Mouse (Mus musculus): ENCODE results near the gene Gm49321. TPM values are rescaled to one million over a fixed set of nuclear protein-coding genes. Genes with fewer than 3 reads are reported as not detected.

Gene Gm49321
- polyA plus RNA-seq, 1 experiment from 2014 or later: 26.7 TPM

Other genes with a start within 250 kb of the Gm49321 start
- 83.0 and 84.4 TPM in 2 replicates for gene Hif1a, start 36.3 kb upstream of the Gm49321 start, polyA plus RNA-seq (2015; fragmentation: Nextera tagmentation; extraction: Ambion mirVana)
- 35.4 and 36.7 TPM in 2 replicates for gene Snapc1, start 26.8 kb downstream of the Gm49321 start, polyA plus RNA-seq (2015; fragmentation: Nextera tagmentation; extraction: Ambion mirVana)
- 45.2 and 47.0 TPM in 2 replicates for gene Syt16, start 60.0 kb downstream of the Gm49321 start, polyA plus RNA-seq (2015; fragmentation: Nextera tagmentation; extraction: Ambion mirVana)